Mouse (Mus musculus): ENCODE data around the gene Gas7. TPM values are rescaled to one million over a fixed set of nuclear protein-coding genes. Genes with fewer than 3 reads are reported as not detected.
A peak's percentile ranks its signal among the peaks of the same experiment; 100 is the strongest.

Gas7 gene
- total and polyA plus RNA-seq, 2 experiments from 2014 or later: 46.8 to 76.0 TPM

DNA sequence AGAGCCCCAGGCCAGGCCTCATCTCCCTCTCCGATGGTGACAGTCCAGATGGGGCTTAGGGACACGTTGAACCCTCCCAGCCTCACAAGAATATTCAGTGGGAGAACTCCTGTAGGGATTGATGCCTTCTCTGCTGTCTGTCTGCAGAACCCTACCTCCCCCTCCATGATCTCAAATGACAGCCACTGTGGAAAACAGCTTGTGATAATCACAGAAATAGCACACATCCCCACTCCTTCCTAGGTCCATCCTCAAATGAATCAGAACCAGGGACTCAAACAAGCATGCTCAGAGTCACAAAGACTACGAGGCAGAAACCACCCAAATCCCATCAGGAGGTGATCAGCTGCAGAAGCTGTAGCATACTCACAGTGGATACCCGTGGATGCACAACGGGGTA, 210.9 kb downstream of the Gas7 start:
- DNase-seq (ENCODE audit: low spot score) (no peak), ATAC-seq (no peak)
- Histone ChIP-seq H3K4me3 (ENCODE audit: low read length) (no peak overlapping the region), H3K4me2 (ENCODE audit: low read depth, low read length) (no peak overlapping the region), H3K4me1 (ENCODE audit: insufficient read depth, low read length) (peaks cover 8% of the 10 kb centered on the region; the same call in 1 of the 2 replicates), H3K27ac (no peak overlapping the region), H3K27me3 (ENCODE audit: insufficient read depth, low read length) (no peaks in the 10 kb centered on the region), H3K9ac (replicated peaks; ENCODE audit: low read length) (no peak overlapping the region), H3K9me3 (ENCODE audit: low read length) (no peaks in the 10 kb centered on the region), H3K36me3 (ENCODE audit: insufficient read depth, low read length) (no peaks in the 10 kb centered on the region; the same call in 1 of the 2 replicates)
- 73% methylated on average over 5 of the region's 5 CpGs for WGBS
- TF ChIP-seq CTCF (IDR thresholded peaks at IDR 0.05; ENCODE audit: low read depth): no peak

DNA sequence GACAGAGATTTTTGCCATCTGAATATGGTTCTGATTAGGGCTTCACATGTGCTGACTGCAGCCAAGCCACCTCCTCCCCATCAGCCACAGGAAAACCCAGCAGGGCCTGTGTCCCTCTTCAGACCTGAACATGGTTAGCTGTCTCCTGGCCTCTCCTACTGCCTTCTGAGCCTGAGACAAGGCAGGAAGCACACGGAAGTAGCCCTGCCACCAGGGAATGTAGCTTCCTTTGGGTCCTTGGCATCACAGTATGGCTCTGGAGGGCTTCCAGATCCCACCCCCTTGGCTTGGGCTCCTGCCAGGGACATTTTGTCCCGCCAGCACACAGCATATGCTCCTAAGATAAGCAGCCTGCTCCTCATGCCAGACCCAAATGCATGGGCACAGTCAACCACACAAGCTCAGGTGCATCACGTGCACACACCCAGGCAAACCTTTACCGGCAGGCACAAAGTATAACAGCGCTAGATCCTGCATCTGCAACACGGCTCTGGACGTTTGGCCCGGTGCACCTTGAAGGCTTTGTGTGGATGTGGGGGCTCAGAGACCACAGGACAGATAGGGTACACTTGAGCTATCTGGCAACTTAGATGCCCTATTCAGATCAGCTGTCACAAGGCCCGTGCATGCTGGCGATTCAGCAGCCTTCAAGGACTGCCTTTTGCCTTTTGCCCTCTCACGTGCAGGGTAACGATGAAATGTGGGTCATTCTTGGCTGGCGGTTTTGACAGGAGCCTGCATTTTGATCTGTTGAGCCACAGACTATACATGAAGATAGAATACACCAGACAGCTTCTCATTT, 212.5 kb downstream of the Gas7 start:
- H3K4me2 ChIP-seq (ENCODE audit: low read depth, low read length): no peak overlapping the region
- no peaks in the 10 kb centered on the region for H3K27me3 ChIP-seq (ENCODE audit: insufficient read depth, low read length)
- 55% methylated on average over 13 of the region's 13 CpGs for WGBS
- H3K4me3 ChIP-seq (ENCODE audit: low read length): no peak overlapping the region
- H3K9ac ChIP-seq (replicated peaks; ENCODE audit: low read length): no peak overlapping the region
- H3K4me1 ChIP-seq (ENCODE audit: insufficient read depth, low read length): peaks cover 8% of the 10 kb centered on the region; the same call in 1 of the 2 replicates
- H3K36me3 ChIP-seq (ENCODE audit: insufficient read depth, low read length): no peaks in the 10 kb centered on the region; the same call in 1 of the 2 replicates
- ATAC-seq (peak; percentile 73), DNase-seq (ENCODE audit: low spot score) (peak; percentile 62)
- no peaks in the 10 kb centered on the region for H3K9me3 ChIP-seq (ENCODE audit: low read length)
- peak; percentile 21; the same call in 1 of the 2 replicates for TF ChIP-seq CTCF (IDR thresholded peaks at IDR 0.05; ENCODE audit: low read depth)
- 0 out of 2 replicates have a peak overlapping the region, but pooled peaks have one; percentile 7 for H3K27ac ChIP-seq

DNA sequence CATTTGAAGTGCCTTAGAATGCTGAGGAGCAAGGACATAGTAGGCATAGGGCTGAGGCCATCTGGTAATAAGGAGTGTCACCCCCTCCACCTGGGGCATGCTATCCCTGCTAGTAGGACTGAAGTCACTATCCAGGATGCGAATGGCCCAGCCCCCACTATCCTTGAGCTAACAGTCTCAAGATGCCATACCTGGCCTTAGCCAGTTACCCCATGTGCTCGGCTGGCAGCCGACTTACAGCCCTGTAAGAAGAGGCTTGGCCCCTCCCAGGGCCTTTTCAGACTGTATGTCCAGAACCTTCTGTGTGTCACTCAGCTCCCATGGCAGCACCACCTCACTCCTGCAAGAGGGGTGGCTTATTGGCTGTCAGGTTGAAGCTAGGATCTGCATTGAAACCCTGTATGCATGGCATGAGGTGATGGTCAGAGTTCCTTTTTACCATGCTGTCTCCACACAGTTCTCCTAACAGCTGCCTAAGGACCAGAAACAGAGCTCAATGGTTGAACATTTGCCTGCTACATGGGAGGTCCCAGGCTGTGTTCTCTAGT, 213.3 kb downstream of the Gas7 start:
- no peak overlapping the region for H3K9ac ChIP-seq (replicated peaks; ENCODE audit: low read length)
- no peaks in the 10 kb centered on the region for H3K27me3 ChIP-seq (ENCODE audit: insufficient read depth, low read length)
- no peaks in the 10 kb centered on the region for H3K9me3 ChIP-seq (ENCODE audit: low read length)
- no peak overlapping the region for H3K4me2 ChIP-seq (ENCODE audit: low read depth, low read length)
- no peak for ATAC-seq
- WGBS: 91% methylated on average over 3 of the region's 3 CpGs
- H3K4me1 ChIP-seq (ENCODE audit: insufficient read depth, low read length): peaks cover 8% of the 10 kb centered on the region; the same call in 1 of the 2 replicates
- no peaks in the 10 kb centered on the region; the same call in 1 of the 2 replicates for H3K36me3 ChIP-seq (ENCODE audit: insufficient read depth, low read length)
- no peak for TF ChIP-seq CTCF (IDR thresholded peaks at IDR 0.05; ENCODE audit: low read depth)
- no peak overlapping the region for H3K27ac ChIP-seq
- no peak overlapping the region for H3K4me3 ChIP-seq (ENCODE audit: low read length)
- no peak for DNase-seq (ENCODE audit: low spot score)

DNA sequence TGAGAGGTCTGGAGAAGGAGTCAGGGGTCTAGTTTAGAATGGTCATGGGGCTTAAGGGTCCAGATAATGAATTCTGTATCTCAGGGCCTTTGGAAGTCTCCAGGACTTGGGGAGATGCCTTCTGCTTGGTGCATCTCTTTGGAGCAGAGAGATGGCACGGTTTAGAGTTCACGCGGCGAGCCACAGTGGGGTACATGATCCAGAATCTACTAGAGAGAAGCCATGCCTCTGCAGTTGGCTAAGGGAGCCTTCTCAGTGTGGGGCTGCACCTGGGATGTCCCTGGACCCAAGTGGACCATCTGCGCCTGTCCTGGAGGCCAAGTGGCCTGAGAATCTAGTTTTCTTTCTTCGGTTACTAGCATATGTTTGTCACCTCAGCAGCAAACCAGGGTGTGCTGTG, 214.8 kb downstream of the Gas7 start:
- WGBS: 94% methylated on average over 6 of the region's 6 CpGs
- DNase-seq (ENCODE audit: low spot score) (no peak), ATAC-seq (no peak)
- H3K4me2 ChIP-seq (ENCODE audit: low read depth, low read length): no peak overlapping the region
- no peak overlapping the region for H3K4me3 ChIP-seq (ENCODE audit: low read length)
- H3K9ac ChIP-seq (replicated peaks; ENCODE audit: low read length): no peak overlapping the region
- H3K36me3 ChIP-seq (ENCODE audit: insufficient read depth, low read length): no peaks in the 10 kb centered on the region
- H3K27ac ChIP-seq: no peak overlapping the region
- no peak for TF ChIP-seq CTCF (IDR thresholded peaks at IDR 0.05; ENCODE audit: low read depth)
- H3K4me1 ChIP-seq (ENCODE audit: insufficient read depth, low read length): peaks cover 8% of the 10 kb centered on the region; the same call in 1 of the 2 replicates
- H3K27me3 ChIP-seq (ENCODE audit: insufficient read depth, low read length): no peaks in the 10 kb centered on the region
- no peaks in the 10 kb centered on the region for H3K9me3 ChIP-seq (ENCODE audit: low read length)

DNA sequence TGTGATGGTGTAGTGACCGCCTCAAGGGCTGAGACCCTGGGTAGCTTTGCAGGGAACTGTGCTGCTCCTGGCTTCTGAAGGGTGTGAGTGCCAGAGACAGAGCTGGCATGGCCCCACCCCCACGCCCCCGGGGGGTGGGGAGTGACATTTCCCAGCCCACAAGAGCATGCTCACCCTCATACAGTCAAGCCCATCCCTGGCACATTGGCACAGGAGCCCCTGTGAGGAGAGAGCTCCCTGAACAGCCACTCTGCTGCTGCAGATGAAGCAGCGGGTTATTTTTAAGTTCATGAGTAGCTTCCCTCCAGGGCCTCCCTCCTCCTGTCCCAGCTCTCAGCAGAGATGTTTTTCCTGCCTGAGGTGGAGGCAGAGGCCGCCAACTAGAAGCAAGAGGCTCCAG, 216.9 kb downstream of the Gas7 start:
- Histone ChIP-seq H3K9me3 (ENCODE audit: low read length) (no peaks in the 10 kb centered on the region), H3K27ac (no peak overlapping the region), H3K27me3 (ENCODE audit: insufficient read depth, low read length) (no peaks in the 10 kb centered on the region), H3K36me3 (ENCODE audit: insufficient read depth, low read length) (no peaks in the 10 kb centered on the region), H3K4me2 (ENCODE audit: low read depth, low read length) (no peak overlapping the region), H3K4me1 (ENCODE audit: insufficient read depth, low read length) (peaks cover 7% of the 10 kb centered on the region; the same call in 1 of the 2 replicates), H3K4me3 (ENCODE audit: low read length) (no peak overlapping the region), H3K9ac (replicated peaks; ENCODE audit: low read length) (no peak overlapping the region)
- 77% methylated on average over 5 of the region's 5 CpGs for WGBS
- DNase-seq (ENCODE audit: low spot score) (no peak), ATAC-seq (no peak)
- no peak for TF ChIP-seq CTCF (IDR thresholded peaks at IDR 0.05; ENCODE audit: low read depth)

DNA sequence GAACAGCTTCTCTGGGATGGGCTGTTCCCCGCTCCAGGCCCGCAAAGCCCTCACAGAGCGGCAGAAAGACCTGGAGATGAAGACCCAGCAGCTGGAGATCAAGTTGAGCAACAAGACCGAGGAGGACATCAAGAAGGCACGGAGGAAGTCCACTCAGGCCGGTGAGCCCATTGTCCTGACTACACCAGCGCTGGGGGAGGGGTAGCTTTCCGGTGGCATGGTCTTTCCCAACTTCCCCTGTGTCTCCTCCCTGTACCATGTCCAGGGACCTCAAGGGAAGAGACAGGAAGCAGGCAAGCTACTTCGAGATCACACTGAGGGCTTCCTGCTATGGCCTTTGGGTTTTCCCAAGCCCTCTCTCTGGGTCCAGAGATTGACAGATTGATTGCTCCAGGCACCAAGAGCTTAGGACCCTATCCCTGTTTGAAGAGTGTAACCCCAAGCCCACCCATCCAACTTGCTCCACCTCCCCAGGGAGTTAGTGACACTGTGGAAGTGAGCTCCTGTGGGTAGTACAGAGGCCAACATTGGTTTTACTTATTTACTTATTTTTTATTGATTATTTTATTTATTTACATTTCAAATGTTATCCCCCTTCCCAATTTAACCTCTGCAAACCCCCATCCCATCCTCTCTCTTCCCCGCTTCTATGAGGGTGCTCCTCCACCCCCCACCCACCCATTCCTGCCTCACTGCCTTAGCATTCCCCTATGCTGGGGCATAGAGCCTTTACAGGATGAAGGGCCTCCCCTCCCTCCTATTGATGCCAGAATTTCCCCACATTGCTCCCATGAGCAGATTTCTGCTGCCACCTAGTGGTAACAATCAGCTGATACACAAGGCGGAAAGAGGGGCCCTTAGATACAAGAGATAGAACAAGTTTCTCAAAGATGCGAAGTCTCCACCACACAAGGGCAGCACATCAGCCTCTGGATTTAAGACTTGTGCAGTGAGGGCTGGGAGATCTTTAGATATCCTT, 220.6 kb downstream of the Gas7 start:
- H3K4me1 ChIP-seq (ENCODE audit: insufficient read depth, low read length): no peaks in the 10 kb centered on the region
- ATAC-seq (peak; percentile 83), DNase-seq (ENCODE audit: low spot score) (peak; percentile 93)
- no peak overlapping the region for H3K9ac ChIP-seq (replicated peaks; ENCODE audit: low read length)
- TF ChIP-seq CTCF (IDR thresholded peaks at IDR 0.05; ENCODE audit: low read depth): peak; percentile 96
- 62% methylated on average over 12 of the region's 12 CpGs for WGBS
- H3K27me3 ChIP-seq (ENCODE audit: insufficient read depth, low read length): no peaks in the 10 kb centered on the region
- H3K4me3 ChIP-seq (ENCODE audit: low read length): no peak overlapping the region
- no peak overlapping the region for H3K4me2 ChIP-seq (ENCODE audit: low read depth, low read length)
- no peaks in the 10 kb centered on the region for H3K9me3 ChIP-seq (ENCODE audit: low read length)
- H3K36me3 ChIP-seq (ENCODE audit: insufficient read depth, low read length): no peaks in the 10 kb centered on the region
- H3K27ac ChIP-seq: no peak overlapping the region

Measured in hindbrain, postnatal 0 days (tissue).